Mouse (Mus musculus): ENCODE results near the gene Suz12.
A peak's percentile ranks its signal among the peaks of the same experiment; 100 is the strongest.
"Not testable (repeated sequence)": the region's sequence is repeated elsewhere in the genome, so short reads cannot be mapped to it uniquely, and the experiment has no call there.

The Suz12 gene

GRCm38 (mm10) chr11:79992592-79993355 lies at the start of gene Suz12:
TSS of gene Suz12 (plus strand) at chr11:79993106.
- peak; percentile 94 for DNase-seq (ENCODE audit: low read depth, low spot score)

DNA sequence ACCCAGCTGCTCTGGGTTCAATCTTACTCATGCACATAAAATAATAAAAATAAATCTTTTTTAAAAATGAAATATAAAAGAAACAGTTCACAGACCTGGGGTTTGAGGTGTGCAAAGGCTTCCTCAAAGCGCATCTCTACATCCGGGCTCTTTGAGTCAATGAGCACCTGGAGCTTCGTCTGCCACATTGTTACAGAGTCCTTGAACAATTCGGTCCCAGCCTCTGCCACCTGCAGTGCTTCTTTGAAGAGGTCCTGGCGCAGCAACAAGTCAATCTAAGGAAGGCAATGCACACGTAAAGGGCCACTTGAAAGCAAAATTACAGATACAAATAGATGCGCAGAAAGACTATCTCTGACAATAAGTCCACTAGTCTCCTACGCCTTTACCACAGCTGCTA lies 49.8 kb upstream of the Suz12 start:
- no peak for DNase-seq (ENCODE audit: low read depth, low spot score)

- DNase-seq (ENCODE audit: low read depth, low spot score): peak; percentile 20
Measured at GRCm38 (mm10) chr11:79943601-79944000, 49.3 kb upstream of the Suz12 start.

- no peak for DNase-seq (ENCODE audit: low read depth, low spot score)
Measured at GRCm38 (mm10) chr11:79947265-79947664, 45.6 kb upstream of the Suz12 start.

GRCm38 (mm10) chr11:79961346-79962124 lies 31.4 kb upstream of the Suz12 start:
- peak; percentile 40 for DNase-seq (ENCODE audit: low read depth, low spot score)

DNA sequence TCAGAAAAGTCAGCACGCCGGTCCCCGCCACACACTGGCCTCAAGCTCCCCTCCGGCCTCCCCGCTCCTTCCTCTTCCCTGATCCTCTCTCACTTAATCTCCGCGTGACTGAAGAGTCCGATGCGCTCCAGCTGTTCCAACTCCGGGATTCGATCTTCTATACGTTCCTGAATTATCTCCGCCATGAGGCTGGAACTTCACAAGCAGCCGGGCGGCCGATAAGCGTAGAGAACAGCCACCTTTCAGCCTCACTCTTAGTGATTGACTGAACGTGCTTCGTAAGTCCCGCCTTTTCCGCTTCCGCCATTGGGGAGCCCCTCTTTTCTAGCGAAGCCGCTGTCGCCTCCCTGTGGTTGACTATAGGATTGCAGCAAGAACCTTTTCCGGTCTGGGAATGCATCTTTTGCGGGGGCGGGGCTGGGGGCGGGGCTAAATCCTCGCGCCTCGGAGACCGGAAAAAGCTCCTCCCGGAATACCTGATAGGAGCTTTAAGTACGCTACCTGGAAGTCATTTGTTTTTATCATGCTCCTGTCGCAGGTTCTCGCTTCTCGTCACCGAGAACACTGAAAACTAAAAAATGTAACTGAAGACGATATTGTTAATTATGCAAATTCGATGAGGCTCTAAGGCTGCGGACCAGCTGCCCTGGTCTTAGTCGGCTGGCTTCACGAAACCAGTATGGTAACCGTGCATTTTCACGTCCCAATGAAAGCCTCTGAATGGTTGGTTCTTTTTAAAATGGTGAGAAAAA lies 30.6 kb upstream of the Suz12 start, which contains the start of gene Utp6:
Gene Utp6 (minus strand): TSS at position 266 of the 752 bp plus-strand sequence.
- DNase-seq (ENCODE audit: low read depth, low spot score): peak; percentile 100

- no peak for DNase-seq (ENCODE audit: low read depth, low spot score)
Measured at GRCm38 (mm10) chr11:79962877-79963183, 30.1 kb upstream of the Suz12 start.

GRCm38 (mm10) chr11:79963212-79963974 lies 29.5 kb upstream of the Suz12 start:
- no peak for DNase-seq (ENCODE audit: low read depth, low spot score)

GRCm38 (mm10) chr11:79965896-79966295 lies 27.0 kb upstream of the Suz12 start:
- DNase-seq (ENCODE audit: low read depth, low spot score): peak; percentile 6

- DNase-seq (ENCODE audit: low read depth, low spot score): no peak
Measured at GRCm38 (mm10) chr11:79967752-79968151, 25.2 kb upstream of the Suz12 start.

DNA sequence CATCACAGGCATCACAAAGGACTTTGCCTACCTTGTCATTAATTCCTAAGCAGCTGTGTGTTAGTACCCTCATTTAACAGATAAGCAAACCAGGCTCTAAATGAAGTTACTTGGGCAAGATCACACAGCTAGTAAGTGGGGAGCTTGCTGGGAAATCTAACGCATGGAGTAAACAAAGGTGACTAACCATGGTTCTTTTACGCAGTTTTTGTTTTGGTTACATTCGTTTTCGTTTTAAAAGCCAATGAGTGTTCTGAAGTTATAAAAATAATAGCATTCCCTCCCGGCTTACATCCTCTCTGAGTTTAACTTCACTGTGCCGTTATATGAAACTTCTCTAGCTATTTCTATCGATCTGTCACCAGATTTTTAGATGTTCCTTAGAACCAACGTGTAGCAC lies 19.8 kb upstream of the Suz12 start:
- no peak for DNase-seq (ENCODE audit: low read depth, low spot score)

GRCm38 (mm10) chr11:79973626-79974476 lies 19.1 kb upstream of the Suz12 start:
- no peak for DNase-seq (ENCODE audit: low read depth, low spot score)

GRCm38 (mm10) chr11:79975377-79975776 lies 17.5 kb upstream of the Suz12 start:
- DNase-seq (ENCODE audit: low read depth, low spot score): no peak

DNA sequence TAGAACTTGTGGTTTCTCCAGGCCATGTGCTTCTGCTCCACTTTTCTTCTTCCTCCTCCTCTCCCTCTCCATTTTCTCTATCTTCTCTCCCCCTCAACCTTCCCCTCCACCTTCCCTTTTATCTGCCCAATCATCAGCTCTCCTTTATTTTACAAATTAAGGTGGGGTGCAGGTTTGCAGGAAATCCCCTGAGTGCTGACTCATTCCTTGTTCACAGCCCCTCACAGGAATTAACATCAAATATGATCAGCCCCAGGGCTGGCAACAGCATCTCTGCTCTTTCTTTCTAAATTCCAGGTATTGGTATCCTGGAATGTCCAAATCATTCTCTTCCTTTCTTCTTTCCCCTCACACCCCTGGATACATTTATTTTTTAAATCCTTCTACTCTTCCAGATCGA lies 16.7 kb upstream of the Suz12 start:
- DNase-seq (ENCODE audit: low read depth, low spot score): no peak

DNA sequence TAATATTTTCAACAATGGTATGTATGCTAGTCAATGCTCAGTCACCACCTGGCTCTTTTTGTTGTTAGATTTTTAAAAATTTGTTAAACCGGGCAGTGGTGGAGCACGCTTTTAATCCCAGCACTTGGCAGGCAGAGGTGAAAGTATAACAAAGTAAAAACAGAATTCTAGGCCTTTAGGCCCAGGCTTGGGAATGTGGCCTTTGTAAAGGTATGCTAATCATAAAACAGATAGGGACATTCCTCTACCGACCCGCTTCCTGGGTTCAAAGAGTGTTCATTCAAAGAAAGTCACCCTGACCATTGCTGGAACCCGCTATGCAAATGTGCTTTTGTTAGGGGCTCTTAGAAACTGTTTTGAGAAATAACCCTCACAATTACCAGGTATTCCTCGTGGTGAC lies 16.3 kb upstream of the Suz12 start:
- DNase-seq (ENCODE audit: low read depth, low spot score): not testable (repeated sequence)

DNA sequence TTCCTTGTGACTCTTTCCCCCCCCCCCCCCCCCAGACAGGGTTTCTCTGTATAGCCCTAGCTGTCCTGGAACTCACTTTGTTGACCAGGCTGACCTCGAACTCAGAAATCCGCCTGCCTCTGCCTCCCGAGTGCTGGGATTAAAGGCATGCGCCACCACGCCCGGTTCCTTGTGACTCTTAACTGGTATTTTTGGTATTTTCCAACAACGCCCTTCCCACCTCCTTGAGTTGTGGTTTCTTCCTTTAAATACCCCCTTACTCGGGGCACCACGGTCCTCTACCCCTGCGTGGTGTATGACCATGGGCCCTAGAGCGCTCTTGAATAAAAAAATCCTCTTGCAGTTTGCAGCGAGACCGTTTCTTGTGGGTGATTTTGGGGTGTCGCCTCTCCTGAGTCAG lies 15.8 kb upstream of the Suz12 start:
- not testable (repeated sequence) for DNase-seq (ENCODE audit: low read depth, low spot score)

GRCm38 (mm10) chr11:79977747-79978146 lies 15.2 kb upstream of the Suz12 start:
- not testable (repeated sequence) for DNase-seq (ENCODE audit: low read depth, low spot score)

DNA sequence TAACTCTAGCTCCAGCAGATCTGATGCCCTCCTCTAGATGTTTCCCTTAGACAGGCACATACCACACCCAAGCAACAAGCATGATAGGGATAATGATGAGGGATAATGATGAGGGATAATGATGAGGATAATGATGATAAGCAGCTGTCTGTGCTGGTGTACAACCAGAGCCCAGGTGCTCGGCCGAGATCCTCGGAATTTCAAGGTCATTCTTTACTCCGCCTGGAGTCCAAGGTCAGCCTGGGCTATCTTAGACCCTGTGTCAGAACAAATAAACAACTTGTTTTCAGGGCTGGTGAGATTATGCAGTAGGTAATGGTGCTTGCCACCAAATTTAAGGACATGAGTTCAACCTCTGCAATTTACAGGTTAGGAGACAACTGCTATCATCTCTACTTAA lies 6.0 kb upstream of the Suz12 start:
- DNase-seq (ENCODE audit: low read depth, low spot score): no peak

DNA sequence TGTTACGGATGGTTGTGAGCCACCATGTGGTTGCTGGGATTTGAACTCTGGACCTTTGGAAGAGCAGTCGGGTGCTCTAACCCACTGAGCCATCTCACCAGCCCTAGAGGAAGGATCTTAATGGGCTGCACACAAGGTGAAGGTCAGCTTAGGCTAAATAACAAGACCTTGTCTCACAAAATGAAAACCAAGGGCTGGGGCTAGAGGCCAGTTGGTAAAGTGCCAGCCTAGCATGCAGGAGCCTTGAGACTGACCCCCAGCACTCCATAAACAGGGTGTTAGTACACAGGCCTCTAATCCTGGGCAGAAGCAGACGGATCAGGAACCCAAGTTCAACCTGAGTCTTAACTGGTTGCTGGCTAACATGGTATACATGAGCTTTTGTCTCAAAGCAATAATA lies 5.0 kb upstream of the Suz12 start:
- DNase-seq (ENCODE audit: low read depth, low spot score): no peak

DNA sequence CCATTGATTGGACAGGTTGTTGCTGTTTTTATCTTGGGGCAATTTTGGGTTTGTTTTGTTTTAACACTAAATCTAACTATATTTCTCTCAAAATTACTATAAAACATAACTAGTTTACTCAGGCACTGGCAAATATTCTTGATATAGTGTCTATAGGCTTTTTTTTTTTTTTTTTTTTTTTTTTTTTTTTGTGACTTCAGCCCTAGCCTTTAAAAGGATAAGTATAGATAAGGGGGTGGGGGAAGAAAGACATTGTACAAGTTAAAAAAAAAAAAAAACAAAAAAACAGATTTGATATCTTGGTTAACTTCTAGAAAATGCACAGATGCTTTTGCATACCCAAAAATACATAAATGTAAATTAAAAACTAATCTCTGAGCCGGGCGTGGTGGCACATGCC lies 2.8 kb upstream of the Suz12 start:
- DNase-seq (ENCODE audit: low read depth, low spot score): no peak

GRCm38 (mm10) chr11:79991600-79991999 lies 1.3 kb upstream of the Suz12 start:
- no peak for DNase-seq (ENCODE audit: low read depth, low spot score)
